Mouse (Mus musculus) v-Abl transformed pro-B cells (cell line): ENCODE results near the gene Pcsk5.
"Not testable (repeated sequence)": the region's sequence is repeated elsewhere in the genome, so short reads cannot be mapped to it uniquely, and the experiment has no call there.

ENCODE experiments used
- in situ Hi-C, 2 experiments: fragments of 400-800 bp; cut with MboI; formaldehyde crosslinking; loops; one replicate each; pipeline ENCODE4 v1.15.1; 2025; ENCODE audit not compliant: unreplicated experiment in 2 of 2

Gene Pcsk5

GRCm38 (mm10) chr19:17491322-17491721, 346.1 kb downstream of the Pcsk5 start:
- in situ Hi-C loops = no loop called here

GRCm38 (mm10) chr19:17489866-17490141, 347.6 kb downstream of the Pcsk5 start:
- in situ Hi-C loops = no loop called here

- in situ Hi-C loops = no loop called here
Observed at GRCm38 (mm10) chr19:17489041-17489865, 348.2 kb downstream of the Pcsk5 start.

- in situ Hi-C loops = no loop called here
Observed at GRCm38 (mm10) chr19:17482126-17482790, 355.2 kb downstream of the Pcsk5 start.

- in situ Hi-C loops = no loop called here
Observed at GRCm38 (mm10) chr19:17479471-17479870, 358.0 kb downstream of the Pcsk5 start.

GRCm38 (mm10) chr19:17476021-17476420, 361.4 kb downstream of the Pcsk5 start:
- in situ Hi-C loops = no loop called here

GRCm38 (mm10) chr19:17473138-17473537, 364.3 kb downstream of the Pcsk5 start:
- in situ Hi-C loops = not testable (repeated sequence)

GRCm38 (mm10) chr19:17471861-17472260, 365.6 kb downstream of the Pcsk5 start:
- in situ Hi-C loops = no loop called here

GRCm38 (mm10) chr19:17471196-17471595, 366.2 kb downstream of the Pcsk5 start:
- in situ Hi-C loops = no loop called here

GRCm38 (mm10) chr19:17467556-17468211, 369.7 kb downstream of the Pcsk5 start:
- in situ Hi-C loops = no loop called here

GRCm38 (mm10) chr19:17452001-17452400, 385.4 kb downstream of the Pcsk5 start:
- in situ Hi-C loops = no loop called here

GRCm38 (mm10) chr19:17443581-17443980, 393.9 kb downstream of the Pcsk5 start:
- in situ Hi-C loops = no loop called here

- in situ Hi-C loops = no loop called here
Observed at GRCm38 (mm10) chr19:17439476-17440189, 397.8 kb downstream of the Pcsk5 start.

- in situ Hi-C loops = no loop called here
Observed at GRCm38 (mm10) chr19:17436651-17437050, 400.8 kb downstream of the Pcsk5 start.

- in situ Hi-C loops = no loop called here
Observed at GRCm38 (mm10) chr19:17428561-17428914, 408.9 kb downstream of the Pcsk5 start.

- in situ Hi-C loops = no loop called here
Observed at GRCm38 (mm10) chr19:17427824-17428560, 409.4 kb downstream of the Pcsk5 start.

GRCm38 (mm10) chr19:17423306-17423705, 414.1 kb downstream of the Pcsk5 start:
- in situ Hi-C loops = no loop called here

- in situ Hi-C loops = no loop called here
Observed at GRCm38 (mm10) chr19:17417855-17418254, 419.6 kb downstream of the Pcsk5 start.

- in situ Hi-C loops = no loop called here
Observed at GRCm38 (mm10) chr19:17412915-17413459, 424.4 kb downstream of the Pcsk5 start.

- in situ Hi-C loops = no loop called here
Observed at GRCm38 (mm10) chr19:17410465-17411065, 426.9 kb downstream of the Pcsk5 start.
